Mouse (Mus musculus): ENCODE measurements at regions not wholly inside any gene's neighbourhood (a gene's known extent, or its start where the extent isn't known, plus 50 kb on each side); places are given as distances from the start of the nearest gene placed in this dataset.

DNA sequence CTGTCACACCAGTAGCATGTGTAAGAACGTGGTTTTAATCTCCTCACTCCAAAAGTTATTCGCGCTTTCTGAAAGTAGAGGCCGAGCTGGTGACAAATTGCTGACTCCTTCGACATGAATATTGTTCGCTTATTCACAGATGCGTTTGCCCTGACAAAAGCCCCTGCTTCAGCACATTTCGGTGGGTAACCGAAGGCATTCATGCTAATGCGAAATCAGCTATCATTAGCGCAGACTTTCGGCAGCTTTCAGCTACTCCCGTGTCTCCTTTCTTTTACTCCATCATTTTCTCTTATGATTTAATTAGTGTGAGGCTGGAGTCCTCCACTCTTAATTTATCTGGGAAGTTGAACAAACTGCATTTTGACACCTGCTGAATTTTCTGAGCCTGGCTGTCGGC lies 681.9 kb upstream of the Fam160b2 start:
- ATAC-seq (replicated peaks; ENCODE audit: low FRiP score) (no peak), DNase-seq (ENCODE audit: low spot score) (no peak)
- Histone ChIP-seq H3K4me2 (no peak overlapping the region), H3K27me3 (replicated peaks; ENCODE audit: control insufficient read depth, insufficient read depth, low read length) (no peaks in the 10 kb centered on the region), H3K9me3 (ENCODE audit: control insufficient read depth, low read length) (no peaks in the 10 kb centered on the region), H3K36me3 (ENCODE audit: control insufficient read depth, insufficient read depth, low read length) (no peaks in the 10 kb centered on the region), H3K4me1 (replicated peaks; ENCODE audit: control insufficient read depth, insufficient read depth, low read length) (no peaks in the 10 kb centered on the region), H3K27ac (ENCODE audit: low read depth, low read length) (no peak overlapping the region), H3K4me3 (ENCODE audit: low read depth, low read length) (no peak overlapping the region), H3K9ac (ENCODE audit: low read depth, low read length) (no peak overlapping the region)
- WGBS: 86% methylated on average over 14 of the region's 14 CpGs

DNA sequence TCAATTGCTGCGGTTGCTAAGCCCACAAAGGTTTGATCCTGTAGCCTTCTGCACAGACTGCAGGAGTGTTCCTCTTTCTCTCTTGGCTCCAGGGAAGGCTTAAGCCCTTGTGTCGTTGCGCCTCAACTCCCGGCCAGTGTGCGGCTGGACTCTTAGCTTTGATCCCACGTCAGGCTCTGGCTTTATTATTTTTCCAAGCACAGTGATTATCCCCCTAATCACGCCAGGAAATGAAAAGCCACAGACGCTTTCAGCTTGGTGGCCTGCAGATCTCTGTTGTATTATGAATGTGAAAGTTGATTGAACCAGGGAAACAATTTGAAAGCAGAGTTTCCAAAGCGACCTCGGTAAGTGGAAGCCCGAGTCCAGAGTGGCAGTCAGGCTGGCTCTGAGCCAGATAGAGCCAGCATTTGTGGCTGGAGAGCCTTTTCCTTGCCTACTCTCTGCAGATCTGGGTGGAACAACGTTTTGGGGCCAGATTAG lies 676.7 kb upstream of the Fam160b2 start:
- no peak for ATAC-seq (replicated peaks; ENCODE audit: low FRiP score)
- 68% methylated on average over 12 of the region's 12 CpGs for WGBS
- H3K36me3 ChIP-seq (ENCODE audit: control insufficient read depth, insufficient read depth, low read length): no peaks in the 10 kb centered on the region
- no peak overlapping the region for H3K4me2 ChIP-seq
- no peaks in the 10 kb centered on the region for H3K9me3 ChIP-seq (ENCODE audit: control insufficient read depth, low read length)
- H3K4me1 ChIP-seq (replicated peaks; ENCODE audit: control insufficient read depth, insufficient read depth, low read length): no peaks in the 10 kb centered on the region
- no peak overlapping the region for H3K9ac ChIP-seq (ENCODE audit: low read depth, low read length)
- H3K27me3 ChIP-seq (replicated peaks; ENCODE audit: control insufficient read depth, insufficient read depth, low read length): no peaks in the 10 kb centered on the region
- no peak overlapping the region for H3K27ac ChIP-seq (ENCODE audit: low read depth, low read length)
- no peak for DNase-seq (ENCODE audit: low spot score)
- H3K4me3 ChIP-seq (ENCODE audit: low read depth, low read length): no peak overlapping the region

DNA sequence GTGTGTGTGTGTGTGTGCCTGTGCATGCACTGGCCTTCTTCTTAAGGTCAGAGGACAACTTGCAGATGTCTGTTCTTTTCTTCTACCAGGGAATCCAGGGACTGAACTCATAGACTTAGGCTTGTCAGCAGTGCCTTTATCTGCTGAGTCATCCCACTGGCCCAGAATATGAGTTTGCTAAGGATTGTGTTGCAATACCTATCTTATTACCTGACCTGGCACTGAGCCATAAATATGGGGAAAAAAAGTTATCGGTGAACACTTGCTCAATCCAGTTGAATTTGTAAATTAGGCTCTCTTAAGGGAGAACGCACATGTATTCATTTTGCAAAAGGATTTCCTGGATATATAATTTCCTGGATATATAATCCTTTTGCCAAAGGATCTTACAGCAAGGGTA lies 672.8 kb upstream of the Fam160b2 start:
- no peaks in the 10 kb centered on the region for H3K9me3 ChIP-seq (ENCODE audit: control insufficient read depth, low read length)
- no peak overlapping the region for H3K4me2 ChIP-seq
- DNase-seq (ENCODE audit: low spot score) (no peak), ATAC-seq (replicated peaks; ENCODE audit: low FRiP score) (no peak)
- H3K4me1 ChIP-seq (replicated peaks; ENCODE audit: control insufficient read depth, insufficient read depth, low read length): no peaks in the 10 kb centered on the region
- 88% methylated on average over 2 of the region's 2 CpGs for WGBS
- no peaks in the 10 kb centered on the region for H3K27me3 ChIP-seq (replicated peaks; ENCODE audit: control insufficient read depth, insufficient read depth, low read length)
- H3K36me3 ChIP-seq (ENCODE audit: control insufficient read depth, insufficient read depth, low read length): no peaks in the 10 kb centered on the region
- H3K4me3 ChIP-seq (ENCODE audit: low read depth, low read length): no peak overlapping the region
- H3K9ac ChIP-seq (ENCODE audit: low read depth, low read length): no peak overlapping the region
- no peak overlapping the region for H3K27ac ChIP-seq (ENCODE audit: low read depth, low read length)

DNA sequence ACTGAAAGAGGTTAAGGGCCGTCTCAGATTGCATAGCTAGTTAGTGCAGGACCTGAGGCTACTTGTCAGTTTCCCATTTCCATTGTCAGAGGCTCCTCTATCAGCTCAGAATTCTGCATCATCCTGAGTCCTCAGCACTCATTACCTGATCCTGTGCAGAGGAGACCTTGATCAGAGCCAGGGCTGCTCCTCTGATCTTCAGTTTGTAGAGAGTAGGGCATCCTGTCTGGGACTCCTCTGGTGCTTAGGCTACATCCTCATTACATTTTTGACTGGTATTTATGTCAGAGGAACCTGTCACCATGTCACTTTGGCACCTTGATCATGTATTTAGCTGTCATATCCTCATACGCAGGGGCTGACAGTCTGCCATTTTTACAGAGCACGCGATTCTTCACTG lies 658.0 kb upstream of the Fam160b2 start:
- WGBS: 81% methylated on average over 4 of the region's 4 CpGs
- Histone ChIP-seq H3K36me3 (ENCODE audit: control insufficient read depth, insufficient read depth, low read length) (no peaks in the 10 kb centered on the region), H3K9ac (ENCODE audit: low read depth, low read length) (no peak overlapping the region), H3K9me3 (ENCODE audit: control insufficient read depth, low read length) (no peaks in the 10 kb centered on the region), H3K27ac (ENCODE audit: low read depth, low read length) (no peak overlapping the region), H3K4me3 (ENCODE audit: low read depth, low read length) (no peak overlapping the region), H3K27me3 (replicated peaks; ENCODE audit: control insufficient read depth, insufficient read depth, low read length) (no peaks in the 10 kb centered on the region), H3K4me2 (no peak overlapping the region), H3K4me1 (replicated peaks; ENCODE audit: control insufficient read depth, insufficient read depth, low read length) (0 out of 2 replicates have a peak, but pooled peaks cover 3% of the 10 kb centered on the region)
- no peak for DNase-seq (ENCODE audit: low spot score)
- no peak for ATAC-seq (replicated peaks; ENCODE audit: low FRiP score)

DNA sequence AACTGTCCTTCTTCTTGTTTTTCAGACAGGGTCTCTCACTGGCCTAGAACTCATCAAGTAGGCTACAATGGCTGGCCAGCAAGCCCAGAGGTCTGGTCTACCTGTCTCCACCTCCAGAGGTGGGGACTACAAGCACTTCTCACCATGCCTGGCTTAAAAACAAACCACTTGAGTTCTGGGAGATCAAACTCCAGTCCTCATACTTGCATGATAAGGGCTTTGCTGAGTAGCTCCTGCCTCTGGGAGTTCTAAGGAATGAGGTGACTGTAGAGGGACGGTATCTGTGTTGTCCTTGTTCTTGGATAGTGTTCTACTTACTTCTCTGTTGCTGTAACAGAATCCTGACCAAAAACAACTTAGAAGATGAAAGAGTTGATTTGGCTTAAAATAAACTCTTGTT lies 654.6 kb upstream of the Fam160b2 start:
- no peak overlapping the region for H3K9ac ChIP-seq (ENCODE audit: low read depth, low read length)
- H3K36me3 ChIP-seq (ENCODE audit: control insufficient read depth, insufficient read depth, low read length): no peaks in the 10 kb centered on the region
- H3K4me3 ChIP-seq (ENCODE audit: low read depth, low read length): no peak overlapping the region
- WGBS: 86% methylated on average over 1 of the region's 1 CpGs
- peaks cover 4% of the 10 kb centered on the region; the same call in 1 of the 2 replicates for H3K4me1 ChIP-seq (replicated peaks; ENCODE audit: control insufficient read depth, insufficient read depth, low read length)
- H3K27me3 ChIP-seq (replicated peaks; ENCODE audit: control insufficient read depth, insufficient read depth, low read length): no peaks in the 10 kb centered on the region
- H3K4me2 ChIP-seq: no peak overlapping the region
- no peaks in the 10 kb centered on the region for H3K9me3 ChIP-seq (ENCODE audit: control insufficient read depth, low read length)
- no peak overlapping the region for H3K27ac ChIP-seq (ENCODE audit: low read depth, low read length)
- DNase-seq (ENCODE audit: low spot score): no peak
- no peak for ATAC-seq (replicated peaks; ENCODE audit: low FRiP score)

DNA sequence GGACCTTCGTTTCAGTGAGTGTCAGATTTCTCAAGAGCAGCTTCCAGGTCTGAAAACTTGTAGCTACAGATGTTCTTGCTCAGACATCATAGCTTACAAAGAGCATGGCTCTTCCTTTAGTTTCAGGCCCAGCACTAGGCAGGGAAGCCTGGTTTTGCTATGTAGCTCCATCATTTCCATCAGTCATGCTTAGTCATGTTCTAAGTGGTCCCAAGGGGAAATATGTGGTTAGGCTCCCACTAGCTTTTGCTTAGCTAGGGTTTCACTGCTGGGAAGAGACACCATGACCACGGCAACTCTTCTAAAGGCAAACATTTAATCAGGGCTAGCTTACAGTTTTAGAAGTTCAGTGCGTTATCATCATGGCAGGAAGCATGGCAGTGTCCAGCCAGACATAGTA lies 652.5 kb upstream of the Fam160b2 start:
- H3K4me2 ChIP-seq: no peak overlapping the region
- WGBS: 60% methylated on average over 3 of the region's 3 CpGs
- no peak overlapping the region for H3K9ac ChIP-seq (ENCODE audit: low read depth, low read length)

DNA sequence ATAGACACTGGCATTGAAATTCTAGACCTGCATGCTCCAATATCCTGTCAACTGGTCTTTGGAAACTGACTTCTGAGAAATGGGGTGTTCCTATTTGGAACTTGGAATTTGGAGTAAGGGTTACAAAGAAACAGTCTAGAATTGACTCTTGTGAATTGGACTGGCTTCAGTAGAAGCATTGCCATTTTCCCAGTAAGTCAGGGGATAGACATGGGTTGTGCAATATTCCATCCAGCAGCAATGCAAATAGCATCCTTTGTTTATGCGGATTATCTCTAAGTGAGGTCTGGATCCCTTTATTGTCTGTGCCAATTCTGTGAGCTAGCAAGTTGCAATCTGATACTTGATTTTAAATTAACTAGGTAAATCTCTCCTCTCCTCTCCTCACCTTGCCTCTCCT lies 651.5 kb upstream of the Fam160b2 start:
- H3K27ac ChIP-seq (ENCODE audit: low read depth, low read length): no peak overlapping the region
- H3K4me3 ChIP-seq (ENCODE audit: low read depth, low read length): no peak overlapping the region
- 100% methylated on average over 1 of the region's 1 CpGs for WGBS
- no peak overlapping the region for H3K4me2 ChIP-seq
- H3K36me3 ChIP-seq (ENCODE audit: control insufficient read depth, insufficient read depth, low read length): no peaks in the 10 kb centered on the region
- H3K9me3 ChIP-seq (ENCODE audit: control insufficient read depth, low read length): no peaks in the 10 kb centered on the region
- H3K9ac ChIP-seq (ENCODE audit: low read depth, low read length): no peak overlapping the region
- peaks cover 4% of the 10 kb centered on the region; the same call in 1 of the 2 replicates for H3K4me1 ChIP-seq (replicated peaks; ENCODE audit: control insufficient read depth, insufficient read depth, low read length)
- no peaks in the 10 kb centered on the region for H3K27me3 ChIP-seq (replicated peaks; ENCODE audit: control insufficient read depth, insufficient read depth, low read length)
- DNase-seq (ENCODE audit: low spot score): no peak
- no peak for ATAC-seq (replicated peaks; ENCODE audit: low FRiP score)

More for the DNA sequence above, 652.5 kb upstream of the Fam160b2 start:
- Histone ChIP-seq H3K27me3 (replicated peaks; ENCODE audit: control insufficient read depth, insufficient read depth, low read length) (no peaks in the 10 kb centered on the region), H3K9me3 (ENCODE audit: control insufficient read depth, low read length) (no peaks in the 10 kb centered on the region), H3K4me1 (replicated peaks; ENCODE audit: control insufficient read depth, insufficient read depth, low read length) (peaks cover 4% of the 10 kb centered on the region; the same call in 1 of the 2 replicates), H3K27ac (ENCODE audit: low read depth, low read length) (no peak overlapping the region), H3K4me3 (ENCODE audit: low read depth, low read length) (no peak overlapping the region), H3K36me3 (ENCODE audit: control insufficient read depth, insufficient read depth, low read length) (no peaks in the 10 kb centered on the region)
- ATAC-seq (replicated peaks; ENCODE audit: low FRiP score) (no peak), DNase-seq (ENCODE audit: low spot score) (no peak)

DNA sequence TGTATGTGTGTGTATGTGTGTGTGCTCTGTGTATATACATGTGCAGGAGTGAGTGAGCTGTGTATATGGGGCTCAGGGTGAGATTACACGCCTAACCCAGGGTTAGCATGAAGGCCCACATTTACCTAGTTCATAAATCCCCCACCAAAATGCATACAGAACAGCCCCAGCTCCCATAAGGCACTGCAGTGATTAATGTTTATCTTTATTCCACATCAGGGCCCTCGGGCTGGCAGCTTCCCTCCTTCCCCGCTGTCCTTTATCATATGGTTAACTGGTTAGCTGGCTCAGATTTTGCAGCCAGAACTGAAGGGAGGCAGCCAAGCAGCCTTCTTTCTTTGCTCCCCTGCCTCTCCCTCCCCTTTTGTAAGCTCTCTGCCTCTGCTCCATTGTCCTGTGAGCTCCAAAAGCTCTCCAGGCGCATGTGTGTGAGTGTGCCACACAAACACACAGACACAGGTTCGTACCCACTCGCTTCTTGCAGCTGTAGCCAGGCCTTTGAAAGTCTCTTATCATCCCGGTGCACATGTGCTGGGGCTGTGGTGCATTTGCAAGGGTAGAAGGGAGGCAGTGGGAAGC lies 649.8 kb upstream of the Fam160b2 start:
- no peak overlapping the region for H3K4me3 ChIP-seq (ENCODE audit: low read depth, low read length)
- no peak overlapping the region for H3K27ac ChIP-seq (ENCODE audit: low read depth, low read length)
- H3K27me3 ChIP-seq (replicated peaks; ENCODE audit: control insufficient read depth, insufficient read depth, low read length): no peaks in the 10 kb centered on the region
- 31% methylated on average over 7 of the region's 7 CpGs for WGBS
- H3K9ac ChIP-seq (ENCODE audit: low read depth, low read length): no peak overlapping the region
- H3K4me1 ChIP-seq (replicated peaks; ENCODE audit: control insufficient read depth, insufficient read depth, low read length): peaks cover 4% of the 10 kb centered on the region; the same call in 1 of the 2 replicates
- no peak overlapping the region for H3K4me2 ChIP-seq
- H3K36me3 ChIP-seq (ENCODE audit: control insufficient read depth, insufficient read depth, low read length): no peaks in the 10 kb centered on the region
- ATAC-seq (replicated peaks; ENCODE audit: low FRiP score): peak; percentile 83
- H3K9me3 ChIP-seq (ENCODE audit: control insufficient read depth, low read length): no peaks in the 10 kb centered on the region
- no peak for DNase-seq (ENCODE audit: low spot score)

DNA sequence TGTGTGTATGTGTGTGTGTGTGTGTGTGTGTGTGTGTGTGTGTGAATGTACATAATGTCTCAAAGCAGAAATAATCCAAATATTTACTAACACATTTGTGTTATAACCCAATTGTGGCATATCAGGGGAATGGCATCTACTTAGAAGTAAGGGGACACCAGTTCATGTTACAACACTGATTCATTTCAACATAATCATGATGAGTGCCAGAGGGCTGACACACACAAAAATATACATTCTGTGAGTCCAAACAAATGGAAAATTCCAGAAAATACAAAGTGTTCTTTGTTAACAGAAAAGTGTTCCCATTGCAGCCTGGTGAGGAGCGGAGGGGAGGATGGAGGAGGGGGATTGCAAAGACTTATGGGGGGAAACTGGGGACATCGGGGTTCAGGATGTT lies 648.9 kb upstream of the Fam160b2 start:
- H3K4me1 ChIP-seq (replicated peaks; ENCODE audit: control insufficient read depth, insufficient read depth, low read length): peaks cover 4% of the 10 kb centered on the region; the same call in 1 of the 2 replicates
- no peak overlapping the region for H3K27ac ChIP-seq (ENCODE audit: low read depth, low read length)
- DNase-seq (ENCODE audit: low spot score): no peak
- WGBS: 92% methylated on average over 2 of the region's 2 CpGs
- H3K9me3 ChIP-seq (ENCODE audit: control insufficient read depth, low read length): no peaks in the 10 kb centered on the region
- H3K36me3 ChIP-seq (ENCODE audit: control insufficient read depth, insufficient read depth, low read length): no peaks in the 10 kb centered on the region
- ATAC-seq (replicated peaks; ENCODE audit: low FRiP score): no peak
- no peak overlapping the region for H3K4me3 ChIP-seq (ENCODE audit: low read depth, low read length)
- no peak overlapping the region for H3K4me2 ChIP-seq
- H3K9ac ChIP-seq (ENCODE audit: low read depth, low read length): no peak overlapping the region
- H3K27me3 ChIP-seq (replicated peaks; ENCODE audit: control insufficient read depth, insufficient read depth, low read length): no peaks in the 10 kb centered on the region
